Mouse (Mus musculus) intestine, postnatal 0 days (tissue): ENCODE data around the gene Bcat1. TPM values are rescaled to one million over a fixed set of nuclear protein-coding genes. Genes with fewer than 3 reads are reported as not detected.
A peak's percentile ranks its signal among the peaks of the same experiment; 100 is the strongest.

Source experiments
- ATAC-seq: fragments of 200-750 bp; cut with Nextera tagmentation; 2 replicates; pipeline ENCODE4 v1.8.0; 2017; ENCODE audit warnings: mild to moderate bottlenecking, moderate TSS enrichment, moderate library complexity
- H3K27ac ChIP-seq: fragments of 300-500 bp; sonication (generic); 2 replicates; pipeline ENCODE4 v1.5.1; 2014; ENCODE audit warnings: mild to moderate bottlenecking, low read depth, low read length, moderate library complexity
- H3K27me3 ChIP-seq: fragments of 300-500 bp; sonication (generic); replicated peaks from 2 replicates; pipeline ENCODE4 v1.6.1; 2014; ENCODE audit warnings: low read length, mixed read lengths; ENCODE audit not compliant: control insufficient read depth, insufficient read depth
- H3K36me3 ChIP-seq: fragments of 300-500 bp; sonication (generic); 2 replicates; pipeline ENCODE4 v1.6.1; 2014; ENCODE audit warnings: mild to moderate bottlenecking, moderate library complexity; ENCODE audit not compliant: control insufficient read depth, insufficient read depth
- H3K4me1 ChIP-seq: fragments of 300-500 bp; sonication (generic); replicated peaks from 2 replicates; pipeline ENCODE4 v1.6.1; 2014; ENCODE audit warnings: antibody characterized with exemption, low read length, mixed read lengths; ENCODE audit not compliant: control insufficient read depth, insufficient read depth
- H3K4me2 ChIP-seq: fragments of 300-500 bp; sonication (generic); replicated peaks from 2 replicates; pipeline ENCODE4 v1.6.1; 2014; ENCODE audit warnings: low read depth, mild to moderate bottlenecking, moderate library complexity
- H3K4me3 ChIP-seq: fragments of 300-500 bp; sonication (generic); 2 replicates; pipeline ENCODE4 v1.5.1; 2014; ENCODE audit warnings: low read depth, low read length
- H3K9ac ChIP-seq: fragments of 300-500 bp; sonication (generic); 2 replicates; pipeline ENCODE4 v1.6.1; 2014; ENCODE audit warnings: mild to moderate bottlenecking, low read depth, low read length
- H3K9me3 ChIP-seq: fragments of 300-500 bp; sonication (generic); 2 replicates; pipeline ENCODE4 v1.6.1; 2016; ENCODE audit warnings: mixed run types; ENCODE audit not compliant: control insufficient read depth
- CTCF ChIP-seq: sonication (generic); IDR thresholded peaks from 2 replicates; pipeline ENCODE4 v1.5.1; 2016; ENCODE audit warnings: low read depth, mild to moderate bottlenecking, control low read depth, antibody characterized with exemption, moderate library complexity
- WGBS: fragments of 180-500 bp; shearing (Covaris S2); extraction: QIAGEN DNeasy Blood & Tissue Kit; methylation state at CpG from one replicate; pipeline ENCODE4 v1.1.7; 2014; 5-methylcytosine and 5-hydroxymethylcytosine counted together
- polyA plus RNA-seq: library from polyadenylated mRNA; unstranded; fragments of >200 nt; fragmentation: Nextera tagmentation; extraction: Ambion mirVana; gene quantifications from 2 replicates; pipeline ENCODE4 v1.2.1, GENCODE M21; 2015

The Bcat1 gene
- polyA plus RNA-seq, 1 experiment from 2014 or later: 1.0 TPM

- WGBS: 71% methylated on average over 2 of the region's 2 CpGs
These were observed 38.6 kb upstream of the Bcat1 start for GRCm38 (mm10) chr6:145114561-145114960.

GRCm38 (mm10) chr6:145112865-145113264, 36.9 kb upstream of the Bcat1 start:
- H3K27me3 ChIP-seq: no peaks in the 10 kb centered on the region
- H3K4me1 ChIP-seq: 0 out of 2 replicates have a peak, but pooled peaks cover 3% of the 10 kb centered on the region
- H3K36me3 ChIP-seq: no peaks in the 10 kb centered on the region
- no peak overlapping the region for H3K4me3 ChIP-seq
- H3K27ac ChIP-seq: no peak overlapping the region
- H3K9ac ChIP-seq: no peak overlapping the region
- H3K4me2 ChIP-seq: no peak overlapping the region
- no peaks in the 10 kb centered on the region for H3K9me3 ChIP-seq
- ATAC-seq: no peak
- no peak for TF ChIP-seq CTCF
- WGBS: 65% methylated on average over 6 of the region's 6 CpGs

More at GRCm38 (mm10) chr6:145114561-145114960, 38.6 kb upstream of the Bcat1 start:
- Histone ChIP-seq H3K9ac (no peak overlapping the region), H3K4me1 (0 out of 2 replicates have a peak, but pooled peaks cover 3% of the 10 kb centered on the region), H3K9me3 (no peaks in the 10 kb centered on the region), H3K27me3 (no peaks in the 10 kb centered on the region), H3K36me3 (no peaks in the 10 kb centered on the region), H3K4me2 (no peak overlapping the region), H3K4me3 (no peak overlapping the region), H3K27ac (no peak overlapping the region)
- no peak for TF ChIP-seq CTCF
- no peak for ATAC-seq

GRCm38 (mm10) chr6:145110786-145111185, 34.8 kb upstream of the Bcat1 start:
- Histone ChIP-seq H3K27me3 (no peaks in the 10 kb centered on the region), H3K36me3 (no peaks in the 10 kb centered on the region), H3K27ac (no peak overlapping the region), H3K4me3 (no peak overlapping the region), H3K4me1 (no peaks in the 10 kb centered on the region), H3K9me3 (no peaks in the 10 kb centered on the region), H3K4me2 (no peak overlapping the region), H3K9ac (no peak overlapping the region)
- ATAC-seq: no peak
- 92% methylated on average over 4 of the region's 4 CpGs for WGBS
- TF ChIP-seq CTCF: no peak

- H3K4me1 ChIP-seq: no peaks in the 10 kb centered on the region
- no peak for TF ChIP-seq CTCF
- ATAC-seq: peak; percentile 72; the same call in 1 of the 2 replicates
- no peak overlapping the region for H3K27ac ChIP-seq
- no peaks in the 10 kb centered on the region for H3K9me3 ChIP-seq
- H3K27me3 ChIP-seq: no peaks in the 10 kb centered on the region
- H3K36me3 ChIP-seq: no peaks in the 10 kb centered on the region
- H3K9ac ChIP-seq: no peak overlapping the region
- 76% methylated on average over 5 of the region's 6 CpGs for WGBS
- no peak overlapping the region for H3K4me3 ChIP-seq
- no peak overlapping the region for H3K4me2 ChIP-seq
These were observed 30.3 kb upstream of the Bcat1 start for GRCm38 (mm10) chr6:145106163-145106842.

GRCm38 (mm10) chr6:145105439-145105838, 29.5 kb upstream of the Bcat1 start:
- ATAC-seq: no peak
- no peak for TF ChIP-seq CTCF
- Histone ChIP-seq H3K4me2 (no peak overlapping the region), H3K4me3 (no peak overlapping the region), H3K9me3 (no peaks in the 10 kb centered on the region), H3K36me3 (no peaks in the 10 kb centered on the region), H3K27me3 (no peaks in the 10 kb centered on the region), H3K9ac (no peak overlapping the region), H3K4me1 (no peaks in the 10 kb centered on the region), H3K27ac (no peak overlapping the region)
- 97% methylated on average over 10 of the region's 10 CpGs for WGBS

GRCm38 (mm10) chr6:145104241-145104939, 28.4 kb upstream of the Bcat1 start:
- H3K36me3 ChIP-seq: no peaks in the 10 kb centered on the region
- no peak for TF ChIP-seq CTCF
- H3K4me3 ChIP-seq: no peak overlapping the region
- H3K9ac ChIP-seq: no peak overlapping the region
- no peak for ATAC-seq
- no peak overlapping the region for H3K4me2 ChIP-seq
- no peak overlapping the region for H3K27ac ChIP-seq
- H3K27me3 ChIP-seq: no peaks in the 10 kb centered on the region
- no peaks in the 10 kb centered on the region for H3K4me1 ChIP-seq
- 74% methylated on average over 10 of the region's 10 CpGs for WGBS
- no peaks in the 10 kb centered on the region for H3K9me3 ChIP-seq
